Mouse (Mus musculus): ENCODE results near the gene Chrng.

The Chrng gene

GRCm38 (mm10) chr1:87200811-87201210, 3.6 kb upstream of the Chrng start:
- DNase-seq, result no peak

DNA sequence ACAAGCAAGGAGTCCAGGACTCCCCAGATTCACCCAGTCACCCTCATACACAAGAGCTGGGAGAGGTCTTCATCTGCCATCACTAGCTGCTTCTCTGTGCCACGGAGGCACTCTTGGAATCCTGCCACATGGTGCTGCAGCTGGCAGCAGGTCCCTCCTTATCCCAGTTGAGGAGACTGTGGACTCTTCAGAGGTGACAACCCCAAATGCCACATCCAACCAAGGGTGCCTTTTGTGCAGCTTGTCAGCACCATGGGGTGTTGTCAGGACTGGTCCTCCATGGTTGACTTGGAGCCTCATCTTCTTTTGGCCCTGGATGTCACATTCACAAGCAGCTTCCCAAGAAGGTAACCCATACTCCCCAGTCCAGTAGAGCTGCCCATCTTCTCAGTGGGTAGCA, 2.6 kb upstream of the Chrng start:
- DNase-seq, result no peak

DNA sequence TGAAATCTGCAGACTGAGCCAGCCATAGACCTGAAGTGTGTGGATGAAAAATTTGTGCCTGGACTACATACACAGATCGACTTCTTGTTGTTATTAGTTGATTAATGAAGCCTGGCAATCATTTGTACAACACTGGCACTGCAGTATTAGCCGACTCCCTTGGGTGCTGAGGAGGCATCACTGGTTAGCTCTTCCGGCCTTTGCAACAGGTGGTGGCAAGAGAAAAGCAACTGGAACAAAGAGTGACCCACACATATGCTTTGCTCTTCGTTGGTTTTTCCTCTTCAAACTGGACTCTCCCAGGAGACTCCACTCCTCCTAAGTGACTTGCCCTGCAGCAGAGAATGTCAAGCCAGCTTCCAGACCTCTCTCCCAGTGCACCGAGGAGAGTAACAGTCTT, 678 bp upstream of the Chrng start:
- DNase-seq, result no peak

DNA sequence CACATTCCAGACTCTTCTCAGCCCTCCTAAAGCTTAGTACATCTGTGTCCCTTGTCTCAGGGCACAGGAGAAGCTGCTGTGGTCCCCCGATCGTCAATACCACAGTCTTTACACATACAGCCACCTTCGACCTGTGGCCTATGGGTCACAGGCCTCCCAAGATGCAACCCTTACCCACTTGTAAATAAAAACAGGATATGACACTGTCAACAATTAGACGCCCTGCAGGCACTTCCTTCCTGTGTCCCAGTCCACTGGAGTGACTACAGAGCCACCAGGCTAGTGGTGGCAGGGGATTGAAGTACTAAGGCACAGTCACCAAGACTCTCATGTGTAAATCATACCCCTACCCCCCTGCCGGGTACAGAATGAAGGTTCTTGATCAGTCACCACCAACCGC, 581 bp downstream of the Chrng start:
- DNase-seq, result no peak

- DNase-seq, result no peak
These were observed 1.0 kb downstream of the Chrng start for GRCm38 (mm10) chr1:87205502-87205901.

DNA sequence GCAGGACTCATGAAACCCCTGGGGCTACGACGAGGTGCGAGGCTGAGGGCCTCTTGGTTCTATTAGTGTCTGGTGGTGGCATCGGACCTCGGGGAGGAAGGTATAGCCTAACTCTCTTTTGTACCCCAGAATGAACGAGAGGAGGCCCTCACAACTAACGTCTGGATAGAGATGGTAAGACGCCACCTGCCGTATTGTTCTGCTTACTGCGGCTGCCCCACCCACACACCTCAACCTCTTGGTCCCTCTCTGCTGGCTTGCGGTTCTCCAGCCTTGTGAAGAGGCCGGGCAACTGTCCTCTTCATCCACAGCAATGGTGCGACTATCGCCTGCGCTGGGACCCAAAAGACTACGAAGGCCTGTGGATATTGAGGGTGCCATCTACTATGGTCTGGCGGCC, 1.9 kb downstream of the Chrng start:
- DNase-seq, result no peak

- DNase-seq, result no peak
These were observed 7.0 kb downstream of the Chrng start for GRCm38 (mm10) chr1:87211431-87211830.

DNA sequence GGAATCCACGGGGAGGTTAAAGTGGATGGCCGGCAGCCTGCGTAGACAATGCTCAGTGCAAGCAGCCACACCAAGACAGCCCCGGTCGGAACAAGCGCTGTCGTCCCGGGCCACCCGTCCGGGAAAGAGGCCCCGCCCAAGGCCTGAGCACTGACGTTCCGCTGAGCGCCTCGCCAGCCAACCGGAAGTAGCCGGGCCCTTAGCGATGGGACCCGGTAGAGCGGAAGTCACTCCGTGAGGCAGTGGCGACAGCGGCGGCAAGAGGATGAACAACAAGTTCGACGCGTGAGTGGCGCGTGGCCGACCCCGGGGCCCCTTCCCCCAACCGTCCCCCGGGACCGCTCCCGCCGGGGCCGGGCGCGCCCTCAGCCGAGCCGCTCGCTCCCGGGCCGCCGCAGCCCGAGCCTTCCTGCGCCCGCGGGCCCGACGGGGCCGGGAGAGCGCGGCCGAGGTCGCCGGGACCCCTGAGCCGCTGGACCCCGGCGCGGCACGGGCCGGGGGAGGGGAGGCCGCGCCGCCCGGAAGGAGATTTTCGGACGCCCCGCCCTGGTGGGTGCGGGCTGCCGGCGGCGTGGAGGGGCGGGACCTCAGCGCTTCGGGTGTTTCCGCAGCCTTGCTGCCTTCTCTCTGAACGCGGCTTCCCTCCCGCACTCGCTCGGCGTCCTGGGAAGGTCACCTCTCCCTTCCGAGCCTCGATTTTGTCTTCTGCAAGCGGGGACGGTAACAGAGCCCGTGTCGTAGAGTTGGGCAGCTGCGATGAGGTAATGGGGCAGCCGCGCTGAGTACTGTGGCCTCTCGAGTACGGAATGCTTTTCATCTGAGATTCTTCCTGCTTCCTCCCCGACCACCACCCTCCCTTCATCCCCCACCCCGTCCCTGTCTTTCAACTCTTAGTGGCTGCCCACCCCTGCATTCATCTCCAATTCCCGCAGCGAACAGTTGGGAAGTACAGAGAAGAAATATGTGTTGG, 9.6 kb downstream of the Chrng start, which contains the start of gene Eif4e2:
Gene Eif4e2, plus strand, starts transcription at position 180 of the 970 bp plus-strand sequence.
- DNase-seq, result peak; percentile 88 to 89

GRCm38 (mm10) chr1:87214748-87215147, 10.3 kb downstream of the Chrng start:
- no peak for DNase-seq

DNA sequence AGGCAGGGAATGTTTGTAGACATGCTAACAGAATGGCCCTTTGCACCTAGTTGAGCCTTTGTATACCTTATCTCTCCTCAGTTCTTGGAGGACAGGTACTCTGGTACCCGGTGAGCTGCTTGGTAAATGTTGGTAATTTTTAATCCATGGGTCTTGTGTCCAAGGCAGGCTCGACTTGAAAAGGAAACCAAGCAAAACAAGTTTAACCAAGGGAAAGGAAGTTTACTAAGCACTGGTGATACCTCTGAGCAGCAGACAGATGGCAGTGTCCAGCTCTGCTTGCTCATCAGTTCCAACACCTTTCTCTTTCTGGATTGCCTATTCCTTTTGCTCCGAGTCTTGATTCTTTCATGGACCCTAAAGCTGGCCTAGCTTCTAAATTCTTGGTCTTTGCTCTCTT, 13.5 kb downstream of the Chrng start:
- no peak for DNase-seq

DNA sequence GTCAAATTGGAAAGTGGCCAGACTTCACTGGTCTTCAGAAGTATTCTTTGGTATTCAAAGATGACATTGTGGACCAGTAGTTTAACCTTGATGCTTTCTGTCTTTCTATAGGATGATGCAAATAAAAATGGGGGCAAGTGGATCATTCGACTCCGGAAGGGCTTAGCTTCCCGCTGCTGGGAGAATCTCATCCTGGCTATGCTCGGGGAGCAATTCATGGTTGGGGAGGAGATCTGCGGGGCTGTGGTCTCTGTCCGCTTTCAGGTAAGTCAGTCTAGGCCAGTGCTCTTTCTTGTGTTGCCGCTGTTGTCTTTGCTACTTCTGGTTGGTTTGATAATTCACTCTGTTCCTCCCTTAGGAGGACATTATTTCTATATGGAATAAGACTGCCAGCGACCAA, 21.3 kb downstream of the Chrng start:
- no peak for DNase-seq

- DNase-seq, result no peak
These were observed 22.1 kb downstream of the Chrng start for GRCm38 (mm10) chr1:87226409-87227159.

DNA sequence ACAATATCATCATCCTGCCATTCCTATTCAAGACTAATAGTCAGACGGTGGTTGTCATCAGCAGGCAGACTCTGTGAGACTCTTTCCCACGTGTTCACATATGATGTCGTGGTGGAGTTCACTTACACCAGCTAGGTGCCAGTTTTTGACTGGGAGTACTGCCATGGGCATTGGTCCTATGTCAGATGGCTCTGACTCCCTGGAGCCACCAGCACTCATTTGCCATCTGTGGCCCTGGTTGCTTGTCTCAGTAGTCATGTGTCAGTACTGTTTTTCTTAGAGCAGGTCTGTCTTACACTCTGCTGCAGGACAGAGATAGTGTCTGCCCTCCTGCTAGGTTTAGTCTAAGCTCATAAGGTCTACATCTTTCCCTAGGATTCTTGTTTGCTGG, 22.7 kb downstream of the Chrng start:
- no peak for DNase-seq

GRCm38 (mm10) chr1:87230606-87231005, 26.1 kb downstream of the Chrng start:
- DNase-seq, result no peak

DNA sequence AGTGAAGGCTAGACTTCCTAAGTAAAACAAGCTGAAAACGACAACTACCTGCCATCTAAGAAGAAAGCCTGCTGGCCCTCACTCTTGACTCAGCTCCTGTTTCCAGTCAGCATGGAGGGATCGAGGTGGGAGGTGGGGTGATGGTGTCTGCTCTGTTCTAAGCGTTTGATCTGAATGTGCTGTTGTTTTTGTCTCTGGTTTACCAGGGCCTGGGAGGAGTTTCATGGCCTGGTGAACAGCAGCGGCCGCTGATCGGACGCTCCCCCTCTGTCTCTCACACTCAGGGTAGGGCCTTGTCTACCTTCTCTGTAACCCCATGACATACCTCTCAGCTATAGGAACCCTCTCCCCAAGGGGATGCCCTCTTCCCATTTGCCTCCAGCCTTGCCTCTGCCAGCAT, 27.7 kb downstream of the Chrng start:
- no peak for DNase-seq

GRCm38 (mm10) chr1:87239056-87239455, 34.6 kb downstream of the Chrng start:
- no peak for DNase-seq

- no peak for DNase-seq
These were observed 38.6 kb downstream of the Chrng start for GRCm38 (mm10) chr1:87243021-87243420.

DNA sequence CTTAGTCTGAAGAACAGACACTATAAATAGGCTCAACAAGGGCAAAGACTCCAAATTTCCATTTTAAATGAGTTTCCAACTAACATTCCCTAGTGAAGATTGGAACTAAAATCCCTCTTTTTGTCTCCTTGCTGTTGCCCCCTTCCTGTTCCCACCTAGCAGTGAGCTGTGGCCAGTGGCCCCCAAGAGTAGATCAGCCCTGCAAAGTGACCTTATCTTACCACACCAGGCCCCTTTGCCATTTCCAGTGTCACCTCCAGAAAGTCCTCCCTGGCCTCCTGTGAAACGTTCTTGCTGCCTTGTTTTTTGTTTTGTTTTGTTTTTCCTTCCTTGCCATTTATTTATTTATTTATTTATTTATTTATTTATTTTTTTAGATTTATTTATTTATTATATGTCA, 41.0 kb downstream of the Chrng start:
- no peak for DNase-seq

GRCm38 (mm10) chr1:87245929-87246815, 41.7 kb downstream of the Chrng start:
- peak; percentile 45 to 68 for DNase-seq

DNA sequence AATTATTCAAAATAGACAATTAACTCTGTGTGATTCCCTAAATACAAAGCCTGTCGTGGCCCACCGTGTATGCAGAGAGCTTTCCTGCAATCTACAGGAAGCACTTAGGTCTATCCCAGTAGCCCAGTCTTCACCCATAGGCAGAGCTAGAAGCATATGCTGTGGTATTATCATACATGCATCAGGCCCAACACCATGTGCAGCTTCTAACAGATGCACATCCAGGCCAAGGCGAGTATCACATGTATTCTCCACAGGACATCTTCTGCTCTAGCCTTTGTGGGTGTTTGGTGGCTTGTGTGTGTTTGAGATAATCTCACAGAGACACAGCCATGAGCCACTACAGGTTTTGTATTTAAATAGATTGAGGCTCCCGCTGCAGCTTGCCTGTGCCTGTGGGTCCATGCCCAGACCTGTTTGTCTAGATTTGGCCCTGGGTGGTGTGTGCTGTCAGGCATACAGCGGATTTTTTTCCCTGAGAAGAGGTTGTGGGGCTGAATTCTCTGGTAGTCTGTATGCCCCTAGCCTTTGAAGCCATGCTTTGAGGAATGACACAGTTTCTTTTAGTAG, 47.7 kb downstream of the Chrng start:
- DNase-seq, result no peak

DNA sequence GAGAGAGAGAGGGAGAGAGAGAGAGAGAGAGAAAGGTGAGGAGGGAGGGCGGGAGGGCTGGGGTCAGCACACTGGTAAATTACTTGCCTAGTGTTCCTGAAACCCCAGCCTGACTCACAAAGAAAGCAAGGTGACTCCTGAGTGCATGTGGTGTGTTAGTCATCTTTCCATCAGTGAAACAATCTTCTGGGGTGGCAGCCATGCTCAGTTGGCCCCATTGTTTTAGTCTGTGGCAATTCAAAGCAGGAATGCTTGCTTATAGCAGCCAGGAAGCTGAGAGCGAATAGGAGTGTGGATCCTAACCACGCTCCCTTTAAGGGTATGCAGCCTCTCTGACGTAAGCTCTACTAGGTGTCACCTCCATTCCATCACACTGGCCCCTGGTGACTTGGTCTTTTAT, 50.7 kb downstream of the Chrng start:
- no peak for DNase-seq

- DNase-seq, result no peak
These were observed 53.2 kb downstream of the Chrng start for GRCm38 (mm10) chr1:87257691-87258090.

DNA sequence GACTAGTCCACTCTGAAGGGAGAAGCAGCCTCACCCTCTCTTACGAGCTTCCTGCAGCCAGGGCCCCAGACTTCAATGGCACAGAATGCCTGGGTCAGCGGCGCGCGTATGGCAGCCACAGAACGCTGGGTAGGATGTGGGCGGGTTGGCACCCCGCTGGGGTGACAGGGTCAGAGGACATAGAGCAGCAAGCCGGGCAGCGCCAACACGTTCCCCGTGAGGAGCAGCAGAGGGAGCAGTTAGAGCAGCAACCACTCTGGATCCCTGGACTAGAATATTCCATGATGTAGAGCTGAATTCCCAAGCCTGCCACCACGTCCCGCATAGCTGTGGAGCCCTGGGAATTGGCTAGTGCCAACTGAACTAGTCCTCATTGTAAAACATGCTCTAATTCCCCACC, 54.0 kb downstream of the Chrng start:
- no peak for DNase-seq
